Mouse (Mus musculus) midbrain, embryonic 13.5 days (tissue): Measurements from ENCODE around the gene Trmt1. TPM values are rescaled to one million over a fixed set of nuclear protein-coding genes. Genes with fewer than 3 reads are reported as not detected.

Source experiments
- ATAC-seq: fragments of 200-750 bp; cut with Nextera tagmentation; 2 replicates; pipeline ENCODE4 v1.8.0; 2017; ENCODE audit warnings: mild to moderate bottlenecking, moderate TSS enrichment, moderate library complexity
- H3K27ac ChIP-seq: fragments of 300-500 bp; sonication (generic); 2 replicates; pipeline ENCODE4 v1.5.1; 2015; ENCODE audit warnings: inconsistent platforms, mild to moderate bottlenecking, moderate library complexity
- H3K27me3 ChIP-seq: fragments of 300-500 bp; sonication (generic); 2 replicates; pipeline ENCODE4 v1.6.1; 2015; ENCODE audit warnings: mild to moderate bottlenecking, inconsistent platforms
- H3K36me3 ChIP-seq: fragments of 300-500 bp; sonication (generic); 2 replicates; pipeline ENCODE4 v1.6.1; 2015; ENCODE audit warnings: mild to moderate bottlenecking, inconsistent platforms
- H3K4me1 ChIP-seq: fragments of 300-500 bp; sonication (generic); replicated peaks from 2 replicates; pipeline ENCODE4 v1.6.1; 2015; ENCODE audit warnings: inconsistent platforms
- H3K4me2 ChIP-seq: fragments of 300-500 bp; sonication (generic); replicated peaks from 2 replicates; pipeline ENCODE4 v1.6.1; 2015; ENCODE audit warnings: moderate library complexity, mild to moderate bottlenecking, inconsistent platforms
- H3K4me3 ChIP-seq: fragments of 300-500 bp; sonication (generic); replicated peaks from 2 replicates; pipeline ENCODE4 v1.5.1; 2015; ENCODE audit warnings: mild to moderate bottlenecking, inconsistent platforms
- H3K9ac ChIP-seq: fragments of 300-500 bp; sonication (generic); replicated peaks from 2 replicates; pipeline ENCODE4 v1.6.1; 2015; ENCODE audit warnings: mild to moderate bottlenecking, inconsistent platforms
- H3K9me3 ChIP-seq: fragments of 300-500 bp; sonication (generic); 2 replicates; pipeline ENCODE4 v1.6.1; 2016; ENCODE audit warnings: mild to moderate bottlenecking, inconsistent platforms
- WGBS: fragments of 180-500 bp; shearing (Covaris S2); methylation state at CpG from one replicate; pipeline ENCODE4 v1.1.7; 2015; 5-methylcytosine and 5-hydroxymethylcytosine counted together
- polyA plus RNA-seq: library from polyadenylated mRNA; unstranded; fragments of >200 nt; fragmentation: Nextera tagmentation; extraction: Ambion mirVana; gene quantifications from 2 replicates; pipeline ENCODE4 v1.2.1, GENCODE M21; 2015

Trmt1 gene
- polyA plus RNA-seq, 1 experiment from 2014 or later = 50.1 TPM

DNA sequence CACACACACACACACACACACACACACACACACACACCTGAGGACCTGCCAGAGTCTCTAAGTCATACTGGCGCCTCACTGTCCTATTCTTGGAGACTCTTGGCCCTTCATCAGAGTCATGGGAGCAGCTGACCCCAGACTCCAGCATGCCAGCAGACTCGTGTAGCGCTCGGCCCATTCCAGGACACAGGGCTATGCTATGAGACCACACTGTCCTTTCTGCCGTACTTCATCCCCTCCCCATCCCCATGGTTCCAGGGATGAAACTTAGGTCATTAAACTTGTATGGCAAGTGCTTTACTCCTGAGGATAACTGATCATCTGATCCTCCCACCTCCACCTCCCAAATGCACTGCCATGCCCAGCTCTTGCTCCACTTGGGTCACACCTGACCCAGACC lies 32.4 kb downstream of the Trmt1 start:
- no peak overlapping the region for H3K27ac ChIP-seq
- ATAC-seq = no peak
- peaks cover 16% of the 10 kb centered on the region; the same call in 1 of the 2 replicates for H3K36me3 ChIP-seq
- H3K4me2 ChIP-seq = no peak overlapping the region
- no peaks in the 10 kb centered on the region for H3K9me3 ChIP-seq
- no peak overlapping the region for H3K4me3 ChIP-seq
- H3K9ac ChIP-seq = no peak overlapping the region
- 79% methylated on average over 5 of the region's 5 CpGs for WGBS
- H3K4me1 ChIP-seq = peaks cover 39% of the 10 kb centered on the region
- H3K27me3 ChIP-seq = peaks cover 67% of the 10 kb centered on the region

DNA sequence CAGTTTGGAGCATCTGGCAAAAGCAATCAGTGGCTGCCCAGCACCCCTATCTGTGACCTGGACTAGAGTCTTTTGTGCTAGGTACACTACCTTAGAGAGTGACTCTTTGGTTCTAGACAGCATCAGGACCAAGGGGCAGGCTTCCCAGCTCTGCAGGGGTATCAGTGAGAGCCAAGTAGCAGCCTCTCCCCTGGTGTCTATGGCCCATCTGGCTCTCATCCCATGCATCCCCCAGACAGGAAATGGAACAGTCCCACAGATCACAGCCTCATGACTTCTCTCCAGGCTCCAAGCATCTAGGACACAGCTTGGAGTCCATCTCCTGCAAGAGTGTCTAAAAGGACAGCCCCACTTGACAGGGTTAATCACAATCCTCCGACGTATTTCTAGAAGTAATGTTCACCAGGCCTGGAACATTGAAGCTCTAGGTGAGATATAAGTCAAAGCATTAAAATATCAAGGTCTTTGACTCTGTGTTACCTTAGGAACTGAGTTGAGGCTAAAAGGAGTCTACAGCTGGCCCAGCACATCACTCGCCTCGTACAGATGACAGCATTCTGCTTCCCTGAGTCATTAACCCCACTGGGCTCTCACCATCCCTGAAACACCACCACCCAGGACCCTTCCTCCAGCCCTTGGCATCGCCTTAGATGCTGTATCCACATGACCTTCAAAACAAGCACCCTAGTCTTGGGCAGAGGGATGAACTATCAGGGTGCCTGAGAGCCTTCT lies 33.0 kb downstream of the Trmt1 start:
- Histone ChIP-seq H3K9me3 (no peaks in the 10 kb centered on the region), H3K27me3 (peaks cover 67% of the 10 kb centered on the region), H3K9ac (no peak overlapping the region), H3K4me3 (no peak overlapping the region), H3K36me3 (peaks cover 16% of the 10 kb centered on the region; the same call in 1 of the 2 replicates), H3K27ac (no peak overlapping the region), H3K4me1 (peaks cover 39% of the 10 kb centered on the region), H3K4me2 (no peak overlapping the region)
- no peak for ATAC-seq
- 89% methylated on average over 5 of the region's 5 CpGs for WGBS

DNA sequence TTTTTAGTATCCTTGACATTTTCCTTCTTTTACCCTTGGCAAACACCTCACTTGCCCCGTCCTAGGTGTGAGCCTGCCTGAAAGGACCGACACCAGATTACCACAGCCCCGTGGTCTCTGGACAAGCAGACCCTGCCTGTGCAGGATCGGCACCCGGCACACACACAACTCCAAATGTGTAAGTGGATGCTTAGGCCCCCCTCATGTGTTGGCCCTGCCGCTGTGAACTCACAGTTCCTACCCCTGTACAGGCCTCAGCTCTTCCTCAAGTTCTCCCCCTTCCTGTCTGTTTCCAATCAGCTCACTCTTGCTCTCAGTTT lies 36.4 kb downstream of the Trmt1 start:
- Histone ChIP-seq H3K27ac (peak overlapping the region; percentile 71), H3K36me3 (peaks cover 15% of the 10 kb centered on the region), H3K9ac (0 out of 2 replicates have a peak overlapping the region, but pooled peaks have one; percentile 2), H3K27me3 (peaks cover 44% of the 10 kb centered on the region), H3K9me3 (no peaks in the 10 kb centered on the region), H3K4me3 (no peak overlapping the region), H3K4me2 (no peak overlapping the region), H3K4me1 (peaks cover 46% of the 10 kb centered on the region)
- 70% methylated on average over 6 of the region's 6 CpGs for WGBS
- no peak; the same call in 1 of the 2 replicates for ATAC-seq

DNA sequence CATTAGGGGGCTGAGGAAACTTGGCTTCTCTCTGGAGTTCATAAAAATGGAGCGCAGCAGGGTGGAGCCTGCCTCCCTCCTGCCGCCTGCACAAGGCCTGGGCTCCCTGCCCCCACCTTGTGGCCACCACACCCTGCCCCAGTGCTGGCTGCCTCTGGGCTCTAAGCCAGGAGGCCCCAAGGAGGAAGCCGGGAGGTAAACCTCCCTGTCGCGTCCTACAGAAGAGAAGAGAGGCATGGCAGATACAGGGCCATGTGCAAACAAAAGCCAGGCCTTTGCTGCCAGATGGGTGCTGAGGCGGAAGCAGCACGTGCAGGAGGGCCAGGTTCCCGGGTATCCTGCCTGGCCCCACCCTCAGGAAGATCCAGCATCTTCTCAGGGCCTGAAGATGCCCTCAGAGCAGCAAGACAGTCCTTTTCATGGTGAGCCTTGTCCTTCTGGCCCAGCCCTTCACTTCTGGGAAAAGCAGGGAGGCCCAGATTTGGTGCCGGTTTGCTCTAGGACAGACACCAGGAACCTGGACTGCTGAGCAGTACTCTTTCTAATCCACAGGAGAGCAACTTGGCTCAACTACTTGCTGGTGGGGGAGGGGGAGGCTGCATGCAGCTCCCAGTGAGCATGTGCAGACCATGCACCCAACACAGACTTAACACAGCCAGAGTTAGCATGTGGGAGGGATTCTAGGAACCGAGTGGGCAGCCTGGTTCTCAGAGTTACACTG lies 36.9 kb downstream of the Trmt1 start, which contains the start of gene G430095P16Rik:
Gene G430095P16Rik, plus strand, starts transcription at position 158 of the 721 bp plus-strand sequence.
- Histone ChIP-seq H3K9ac (peak within 1 kb of the TSS; percentile 51), H3K27me3 (peaks cover 38% of the 10 kb centered on the region), H3K9me3 (no peaks in the 10 kb centered on the region), H3K4me2 (peak within 1 kb of the TSS; percentile 11; the same call in 1 of the 2 replicates), H3K4me3 (no peak within 1 kb of the TSS), H3K36me3 (peaks cover 16% of the 10 kb centered on the region), H3K27ac (peak within 1 kb of the TSS; percentile 71), H3K4me1 (peaks cover 50% of the 10 kb centered on the region)
- whole genome bisulfite sequencing = 18% methylated on average over 10 of the region's 10 CpGs
- ATAC-seq = peak; percentile 80

DNA sequence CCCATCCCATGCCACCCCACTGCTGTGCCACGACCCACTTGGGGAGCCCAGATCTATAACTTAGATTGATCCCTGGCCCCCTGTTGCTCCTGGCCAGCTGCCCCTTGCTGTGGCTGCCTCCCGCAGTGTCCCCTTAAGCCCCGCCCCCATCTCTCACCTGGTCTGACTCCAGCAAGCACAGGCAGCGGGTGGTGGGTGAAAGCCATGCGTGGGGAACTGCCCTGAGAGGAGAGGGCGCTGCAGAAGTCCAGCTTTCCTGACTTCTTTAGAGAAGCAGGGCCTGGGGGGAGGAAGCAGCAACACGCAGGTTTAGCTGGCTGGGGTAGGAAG lies 37.4 kb downstream of the Trmt1 start:
- WGBS = 34% methylated on average over 7 of the region's 7 CpGs
- H3K4me2 ChIP-seq = 0 out of 2 replicates have a peak overlapping the region, but pooled peaks have one; percentile 11

DNA sequence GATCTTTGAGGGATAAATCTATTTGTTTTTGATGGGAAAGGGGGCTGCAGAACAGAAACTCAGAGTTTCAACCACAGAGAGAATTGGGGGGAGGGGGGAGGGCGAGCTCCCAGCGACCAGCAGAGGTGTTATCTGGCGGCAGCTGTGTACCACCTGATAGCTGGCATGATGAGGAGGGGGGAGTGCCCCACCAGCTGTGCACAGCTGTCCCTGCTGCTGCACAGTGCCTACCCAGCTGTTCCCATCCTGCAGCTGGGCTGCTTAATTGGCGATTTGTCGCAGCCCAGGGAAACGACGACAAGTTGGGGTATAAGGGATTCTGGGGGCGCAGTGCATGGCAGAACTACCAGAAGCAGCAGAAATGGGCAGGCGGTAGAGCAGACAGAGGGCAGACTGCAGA lies 38.6 kb downstream of the Trmt1 start:
- Histone ChIP-seq H3K4me3 (no peak overlapping the region), H3K27me3 (peaks cover 23% of the 10 kb centered on the region), H3K4me2 (no peak overlapping the region), H3K9me3 (no peaks in the 10 kb centered on the region), H3K4me1 (peaks cover 66% of the 10 kb centered on the region), H3K9ac (peak overlapping the region; percentile 51), H3K36me3 (peaks cover 15% of the 10 kb centered on the region), H3K27ac (peak overlapping the region; percentile 71; the same call in 1 of the 2 replicates)
- no peak for ATAC-seq
- WGBS = 52% methylated on average over 9 of the region's 9 CpGs

More for the DNA sequence above, 37.4 kb downstream of the Trmt1 start:
- H3K27me3 ChIP-seq = peaks cover 33% of the 10 kb centered on the region
- H3K36me3 ChIP-seq = peaks cover 16% of the 10 kb centered on the region
- peaks cover 55% of the 10 kb centered on the region for H3K4me1 ChIP-seq
- H3K4me3 ChIP-seq = no peak overlapping the region
- H3K27ac ChIP-seq = peak overlapping the region; percentile 71
- peak overlapping the region; percentile 51 for H3K9ac ChIP-seq
- H3K9me3 ChIP-seq = no peaks in the 10 kb centered on the region
- ATAC-seq = no peak

DNA sequence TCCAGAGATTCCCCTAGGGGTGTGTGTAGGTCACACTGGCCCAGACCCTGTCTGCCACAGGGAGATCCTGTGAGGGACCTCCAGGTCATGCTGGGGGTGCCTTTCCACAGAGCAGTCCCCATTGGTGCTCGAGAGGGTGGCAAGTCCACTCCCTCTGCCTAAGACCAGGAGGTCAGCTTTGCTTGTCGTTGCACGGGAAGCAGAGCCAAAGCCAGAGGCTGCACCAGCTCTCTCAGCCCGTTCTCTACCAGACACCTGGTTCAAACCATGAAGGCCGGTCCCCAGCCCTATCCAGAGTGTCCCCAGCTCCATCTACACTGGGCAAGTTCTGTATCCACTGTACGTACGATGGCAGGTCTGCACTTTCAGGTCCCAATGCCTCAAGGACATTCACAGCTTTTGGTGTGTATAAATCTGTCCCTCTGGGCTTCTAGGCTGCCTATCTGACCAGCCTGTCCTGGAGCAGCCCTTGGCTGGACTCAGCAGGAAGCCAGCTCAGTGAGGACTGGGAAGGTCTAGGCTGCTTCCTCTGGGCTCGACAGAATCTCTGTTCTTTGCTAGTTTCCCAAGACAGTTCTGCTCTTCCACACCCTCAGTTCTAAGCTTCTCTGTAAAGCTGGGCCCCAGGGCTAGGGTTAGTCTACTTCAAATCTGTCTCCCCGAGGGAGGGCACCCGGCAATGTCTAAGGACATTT lies 39.3 kb downstream of the Trmt1 start:
- Histone ChIP-seq H3K36me3 (peaks cover 12% of the 10 kb centered on the region; the same call in 1 of the 2 replicates), H3K9me3 (no peaks in the 10 kb centered on the region), H3K27ac (peak overlapping the region; percentile 51), H3K4me3 (no peak overlapping the region), H3K27me3 (peaks cover 16% of the 10 kb centered on the region), H3K4me2 (no peak overlapping the region), H3K4me1 (peaks cover 73% of the 10 kb centered on the region), H3K9ac (peak overlapping the region; percentile 51; the same call in 1 of the 2 replicates)
- no peak for ATAC-seq
- WGBS = 57% methylated on average over 10 of the region's 10 CpGs

DNA sequence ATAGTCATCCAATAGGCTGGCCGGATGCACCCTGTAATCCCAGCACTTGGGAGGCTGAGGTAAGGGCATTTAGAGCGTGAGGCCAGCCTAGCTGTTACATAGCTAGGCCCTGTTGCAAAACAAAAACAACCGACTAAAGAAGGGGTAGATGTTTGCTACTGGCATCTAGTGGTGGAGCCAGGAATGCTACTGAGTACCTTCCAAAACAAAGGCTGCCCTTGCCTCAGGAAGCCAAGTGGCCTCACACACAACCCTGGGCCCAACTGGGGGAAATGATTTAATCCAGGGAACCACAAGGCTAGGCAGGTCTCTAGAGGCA lies 39.8 kb downstream of the Trmt1 start:
- peaks cover 8% of the 10 kb centered on the region; the same call in 1 of the 2 replicates for H3K36me3 ChIP-seq
- peaks cover 11% of the 10 kb centered on the region; the same call in 1 of the 2 replicates for H3K27me3 ChIP-seq
- H3K27ac ChIP-seq = peak overlapping the region; percentile 51
- no peak overlapping the region for H3K4me2 ChIP-seq
- H3K4me1 ChIP-seq = peaks cover 78% of the 10 kb centered on the region
- WGBS = 19% methylated on average over 3 of the region's 3 CpGs
- H3K9ac ChIP-seq = no peak overlapping the region
- H3K9me3 ChIP-seq = no peaks in the 10 kb centered on the region
- ATAC-seq = no peak
- H3K4me3 ChIP-seq = no peak overlapping the region

DNA sequence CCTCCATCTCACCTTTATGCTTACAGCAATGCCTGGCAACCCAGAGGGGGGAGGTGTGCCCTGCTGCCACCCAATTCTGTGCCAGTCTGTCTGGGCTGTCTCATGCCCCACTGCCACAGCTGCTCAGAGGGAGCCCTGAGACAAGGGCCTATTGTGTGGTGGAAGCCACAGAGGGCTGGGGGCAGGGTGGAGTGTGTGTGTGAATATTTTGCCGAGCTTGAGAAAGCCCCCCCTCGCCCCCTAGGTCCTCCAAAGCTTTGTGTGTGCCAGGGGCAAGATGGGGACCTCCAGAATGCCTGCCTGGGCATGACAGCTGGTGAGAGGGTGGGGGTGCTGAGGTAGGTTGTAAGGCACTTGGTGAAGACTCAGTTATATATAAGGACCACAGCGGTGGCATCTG lies 42.4 kb downstream of the Trmt1 start:
- H3K9me3 ChIP-seq = no peaks in the 10 kb centered on the region
- H3K9ac ChIP-seq = no peak overlapping the region
- peak overlapping the region; percentile 90 for H3K27ac ChIP-seq
- peaks cover 92% of the 10 kb centered on the region for H3K4me1 ChIP-seq
- ATAC-seq = peak; percentile 74
- no peak overlapping the region for H3K4me3 ChIP-seq
- H3K27me3 ChIP-seq = peaks cover 16% of the 10 kb centered on the region
- H3K36me3 ChIP-seq = peaks cover 3% of the 10 kb centered on the region; the same call in 1 of the 2 replicates
- 47% methylated on average over 3 of the region's 3 CpGs for WGBS
- no peak overlapping the region for H3K4me2 ChIP-seq

DNA sequence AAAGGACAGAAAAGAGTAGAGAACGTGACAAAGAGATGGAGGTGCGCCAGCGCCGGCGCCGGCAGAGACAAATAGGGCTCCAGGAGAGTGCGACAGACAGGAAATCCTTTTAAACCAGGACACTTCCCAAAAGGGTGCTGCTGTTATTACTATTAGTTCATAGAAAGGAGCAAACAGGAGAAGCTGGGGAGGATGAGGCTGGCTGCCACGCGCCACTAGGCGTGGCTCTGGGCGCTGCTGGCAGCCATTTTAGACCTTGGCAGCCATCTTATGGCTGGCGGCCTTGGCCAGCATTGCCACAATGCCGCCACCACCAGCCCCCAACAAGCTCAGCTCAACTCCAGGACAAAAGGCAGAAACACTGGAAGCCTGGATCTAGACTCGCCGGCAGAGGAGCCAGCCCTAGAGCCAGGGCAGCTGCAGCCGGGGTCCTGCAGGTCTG lies 43.8 kb downstream of the Trmt1 start:
- Histone ChIP-seq H3K27ac (peak overlapping the region; percentile 90), H3K27me3 (peaks cover 26% of the 10 kb centered on the region), H3K4me2 (no peak overlapping the region), H3K9ac (no peak overlapping the region), H3K4me3 (no peak overlapping the region), H3K36me3 (peaks cover 3% of the 10 kb centered on the region; the same call in 1 of the 2 replicates), H3K9me3 (no peaks in the 10 kb centered on the region), H3K4me1 (peaks cover 83% of the 10 kb centered on the region)
- WGBS = 88% methylated on average over 16 of the region's 16 CpGs
- ATAC-seq = no peak

DNA sequence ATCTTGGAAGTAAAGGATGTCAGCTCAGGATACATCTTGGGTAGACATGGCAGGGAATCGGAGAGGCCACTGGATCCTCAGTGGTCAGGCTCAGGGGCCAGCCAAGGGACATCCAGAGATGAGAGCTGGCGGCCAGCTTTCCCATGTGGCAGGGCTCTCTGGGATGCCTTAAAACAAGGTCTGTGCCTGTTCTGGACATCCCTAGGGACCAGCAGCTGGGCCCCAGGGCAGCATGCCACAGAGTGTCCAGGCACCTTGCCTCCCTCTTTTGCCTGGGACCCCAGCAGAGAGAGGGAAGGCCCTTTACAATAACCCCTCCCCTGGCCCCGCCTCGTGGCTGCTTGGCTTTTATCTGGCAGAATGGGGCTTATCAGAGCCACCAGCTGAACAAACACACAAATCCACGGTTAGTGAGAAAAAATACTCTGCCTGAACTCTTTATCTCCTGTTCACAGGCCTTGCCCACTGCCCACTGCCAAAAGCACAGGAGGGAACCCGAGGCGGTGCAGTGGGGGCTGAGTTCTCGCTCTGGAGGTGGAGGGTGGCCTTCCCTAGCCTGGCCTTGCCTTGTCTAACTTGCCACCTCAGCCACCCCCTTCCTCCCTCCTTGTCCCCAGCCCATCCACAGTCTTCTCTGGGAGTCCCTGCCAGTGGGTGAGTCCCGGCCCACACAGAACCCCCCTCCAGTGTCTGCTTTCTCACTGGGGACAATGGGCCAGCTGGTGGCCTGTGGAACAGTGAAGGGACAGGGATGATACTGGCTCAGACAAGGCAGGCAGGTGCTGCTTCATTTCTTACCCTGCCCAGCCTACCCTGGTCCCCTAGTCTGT lies 44.6 kb downstream of the Trmt1 start:
- Histone ChIP-seq H3K27me3 (peaks cover 32% of the 10 kb centered on the region), H3K36me3 (peaks cover 3% of the 10 kb centered on the region; the same call in 1 of the 2 replicates), H3K27ac (peak overlapping the region; percentile 90), H3K4me1 (peaks cover 75% of the 10 kb centered on the region), H3K4me3 (no peak overlapping the region), H3K4me2 (no peak overlapping the region), H3K9me3 (no peaks in the 10 kb centered on the region), H3K9ac (peak overlapping the region; percentile 10; the same call in 1 of the 2 replicates)
- ATAC-seq = peak; percentile 70
- WGBS = 28% methylated on average over 9 of the region's 9 CpGs
